Comparison of ENCODE assay signal across 8 mouse cellular contexts in the genomic region with DNA sequence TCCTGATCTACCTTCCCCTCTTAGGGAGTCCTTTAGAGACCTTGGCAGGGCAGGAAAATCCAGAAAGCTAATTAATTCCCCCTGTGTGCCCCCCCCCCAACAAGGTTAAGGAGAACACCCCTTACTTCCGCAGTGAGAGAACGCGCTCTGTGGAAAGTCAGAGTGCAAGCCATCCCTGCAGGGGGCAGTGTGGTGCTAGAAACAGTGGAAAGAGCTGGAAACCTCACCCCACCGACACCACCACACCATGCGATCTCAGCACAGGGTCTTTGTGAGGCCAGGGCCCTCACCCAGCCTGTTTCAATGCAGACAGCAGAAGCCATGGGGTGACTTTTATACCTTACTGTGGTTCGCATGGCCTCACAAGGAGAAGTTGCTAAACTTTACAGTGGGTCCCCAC. TPM values are rescaled to one million over a fixed set of nuclear protein-coding genes. Genes with fewer than 3 reads are reported as not detected.
DNase-seq lines count a peak whose midpoint lies in the region; ATAC-seq and TF ChIP-seq lines count a peak whose summit lies in the region.

No protein-coding gene starts in this region.

- no peaks in the 10 kb centered on the region for H3K4me1 ChIP-seq in ES-E14 (ENCODE audit: control insufficient read depth in 2 of 2, insufficient read depth in 2 of 2, low read length in 2 of 2, poor library complexity in 1 of 2)
- no peaks in the 10 kb centered on the region for H3K4me1 ChIP-seq in forebrain, postnatal 0 days (ENCODE audit: insufficient read depth)
- H3K4me1 ChIP-seq in hindbrain, embryonic 13.5 days (replicated peaks) = peaks cover 21% of the 10 kb centered on the region

- peak; percentile 50 for DNase-seq in ES-E14 (ENCODE audit: low read depth, low spot score)
- peak; percentile 25 for DNase-seq in cerebellum, adult 11-12 months
- DNase-seq in forebrain, postnatal 0 days = peak; percentile 81
- peak; percentile 92 for DNase-seq in layer of hippocampus, postnatal 10 days (ENCODE audit: low spot score in 2 of 2)
- peak; percentile 82 for DNase-seq in lung, postnatal 25 days (ENCODE audit: low spot score)
- DNase-seq in retina, postnatal 7 days (ENCODE audit: low read depth, low spot score) = peak; percentile 65
- peak; percentile 73 to 75 for DNase-seq in urinary bladder, postnatal 36 days (ENCODE audit: low spot score in 2 of 2)

- no peak overlapping the region for H3K27ac ChIP-seq in ES-E14 (ENCODE audit: insufficient read depth, low read depth, low read length, poor library complexity, severe bottlenecking)
- H3K27ac ChIP-seq in forebrain, postnatal 0 days (ENCODE audit: low read depth, low read length) = no peak overlapping the region
- no peak overlapping the region for H3K27ac ChIP-seq in hindbrain, embryonic 13.5 days

- ATAC-seq in forebrain, postnatal 0 days = peak; percentile 83
- peak; percentile 50 for ATAC-seq in hindbrain, embryonic 13.5 days (ENCODE audit: low FRiP score)

- no peak overlapping the region for H3K4me2 ChIP-seq in forebrain, postnatal 0 days (ENCODE audit: low read depth)
- H3K4me2 ChIP-seq in hindbrain, embryonic 13.5 days = no peak overlapping the region

- in situ Hi-C loops in ES-E14 (cut with MboI; ENCODE audit: low sequenced_read_pairs in 2 of 2, unreplicated experiment in 2 of 2) = loop anchor here in 1 of 2 experiments (10.0 kb wide), 1 partner anchor 117 kb away; no protein-coding TSS in a partner anchor

- peak; percentile 86 for TF ChIP-seq CTCF in forebrain, postnatal 0 days (IDR thresholded peaks at IDR 0.05; ENCODE audit: low read depth)

- H3K36me3 ChIP-seq in ES-E14 (ENCODE audit: control insufficient read depth, insufficient read depth, low read length, poor library complexity, severe bottlenecking) = no peaks in the 10 kb centered on the region
- H3K36me3 ChIP-seq in forebrain, postnatal 0 days (ENCODE audit: insufficient read depth) = 0 out of 2 replicates have a peak, but pooled peaks cover 6% of the 10 kb centered on the region
- H3K36me3 ChIP-seq in hindbrain, embryonic 13.5 days = peaks cover 3% of the 10 kb centered on the region

- WGBS in forebrain, postnatal 0 days = 12% methylated on average over 6 of the region's 6 CpGs
- 16% methylated on average over 6 of the region's 6 CpGs for WGBS in hindbrain, embryonic 13.5 days

- no peaks in the 10 kb centered on the region for H3K27me3 ChIP-seq in forebrain, postnatal 0 days (ENCODE audit: insufficient read depth, low read length)
- H3K27me3 ChIP-seq in hindbrain, embryonic 13.5 days = no peaks in the 10 kb centered on the region

- no peaks in the 10 kb centered on the region for H3K9me3 ChIP-seq in ES-E14 (ENCODE audit: control insufficient read depth, insufficient read depth, low read depth, low read length)
- H3K9me3 ChIP-seq in forebrain, postnatal 0 days (ENCODE audit: low read length) = no peaks in the 10 kb centered on the region
- H3K9me3 ChIP-seq in hindbrain, embryonic 13.5 days = no peaks in the 10 kb centered on the region

- H3K9ac ChIP-seq in ES-E14 (ENCODE audit: insufficient read depth, low read depth, low read length, poor library complexity, severe bottlenecking) = no peak overlapping the region
- no peak overlapping the region for H3K9ac ChIP-seq in forebrain, postnatal 0 days
- no peak overlapping the region for H3K9ac ChIP-seq in hindbrain, embryonic 13.5 days

- no peak overlapping the region for H3K4me3 ChIP-seq in ES-E14 (ENCODE audit: insufficient read depth in 1 of 2, low read depth in 1 of 2, low read length in 2 of 2, poor library complexity in 1 of 2, severe bottlenecking in 1 of 2)
- no peak overlapping the region for H3K4me3 ChIP-seq in forebrain, postnatal 0 days (ENCODE audit: low read depth, low read length)
- H3K4me3 ChIP-seq in hindbrain, embryonic 13.5 days = no peak overlapping the region

TF ChIP-seq in ES-E14, 5 proteins besides CTCF, POLR2A, EP300 and RAD21:
- TF ChIP-seq ZC3H11A (IDR thresholded peaks at IDR 0.05; ENCODE audit: borderline replicate concordance, low read depth, low read length) (peak; percentile 71; the same call in 1 of the 2 replicates), ZNF384 (IDR thresholded peaks at IDR 0.05; ENCODE audit: low read depth, low read length) (no peak)

RNA-seq across cellular contexts. Expression of a gene that starts 44.2 kb away (rescaled TPM):
- 0.40 and 0.58 TPM in 2 replicates for total RNA-seq in ES-E14 (2012; rRNA removed)
- total RNA-seq in forebrain, postnatal 0 days (2014; rRNA removed) = 192 and 208 TPM in 2 replicates
- polyA plus RNA-seq in forebrain, postnatal 0 days (2015; fragmentation: Nextera tagmentation; extraction: Ambion mirVana) = 9.3 and 13.3 TPM in 2 replicates
- polyA plus RNA-seq in hindbrain, embryonic 13.5 days (2015; fragmentation: Nextera tagmentation; extraction: Ambion mirVana) = 12.3 TPM in 2 replicates
- 100 to 1,000 TPM; 158 to 166 TPM for total RNA-seq in layer of hippocampus, postnatal 10 days (2021)

Comparison
In these comparisons a context has a peak if more than half of its experiments do, and no peak if none do; other contexts are left out.
1. DNase-seq: peak in every context shown above with its lines; median percentile 92 in layer of hippocampus, postnatal 10 days; 82 in lung, postnatal 25 days; 81 in forebrain, postnatal 0 days; 74 in urinary bladder, postnatal 36 days; 65 in retina, postnatal 7 days; 50 in ES-E14; 25 in cerebellum, adult 11-12 months.
2. RNA of a gene that starts 44.2 kb away (total RNA-seq): 192 to 208 TPM in forebrain, postnatal 0 days and 158 to 166 TPM in layer of hippocampus, postnatal 10 days; 0.40 to 0.58 TPM in ES-E14; every median in the first group is over 100 times any median in the second.